ENCODE assay signal across 8 mouse cellular contexts in the genomic region with DNA sequence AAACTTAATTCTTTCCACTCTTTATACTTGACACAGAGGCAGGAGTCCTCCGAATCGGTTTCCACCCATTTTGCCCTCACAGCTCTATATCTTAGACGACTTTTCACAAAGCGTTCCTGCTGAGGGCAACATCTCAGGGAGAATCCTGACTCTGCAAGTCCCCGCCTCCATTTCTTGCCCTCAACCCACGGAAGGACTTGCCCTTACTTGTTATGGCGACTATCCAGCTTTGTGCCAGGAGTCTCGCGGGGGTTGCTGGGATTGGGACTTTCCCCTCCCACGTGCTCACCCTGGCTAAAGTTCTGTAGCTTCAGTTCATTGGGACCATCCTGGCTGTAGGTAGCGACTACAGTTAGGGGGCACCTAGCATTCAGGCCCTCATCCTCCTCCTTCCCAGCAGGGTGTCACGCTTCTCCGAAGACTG. TPM values are rescaled to one million over a fixed set of nuclear protein-coding genes. Genes with fewer than 3 reads are reported as not detected.
DNase-seq lines count a peak whose midpoint lies in the region; ATAC-seq lines count a peak whose summit lies in the region.

A gene (minus strand): TSS at position 165 of the 424 bp plus-strand sequence.
A gene (plus strand): TSS at position 269 of the 424 bp plus-strand sequence.

- H3K27me3 ChIP-seq in hindbrain, embryonic 15.5 days: no peaks in the 10 kb centered on the region

- WGBS in hindbrain, embryonic 15.5 days: 0% methylated on average over 13 of the region's 13 CpGs

- peak within 1 kb of the TSS; percentile 63 for H3K4me3 ChIP-seq in hindbrain, embryonic 15.5 days

- no peaks in the 10 kb centered on the region for H3K9me3 ChIP-seq in hindbrain, embryonic 15.5 days

- DNase-seq in T-cell, adult 2 months (ENCODE audit: low spot score): peak; percentile 91
- DNase-seq in cerebellum, postnatal 36 days: peak; percentile 86 to 88
- peak; percentile 89 to 91 for DNase-seq in frontal cortex, postnatal 36 days (ENCODE audit: low spot score in 2 of 2)
- DNase-seq in left cerebral cortex, adult 11 months (ENCODE audit: low spot score): peak; percentile 89
- DNase-seq in lung, postnatal 4 days: peak; percentile 93
- DNase-seq in retina, postnatal 7 days (ENCODE audit: low read depth, low spot score): peak; percentile 84
- peak; percentile 70 for DNase-seq in urinary bladder, adult 2 months (ENCODE audit: low spot score)

- peak within 1 kb of the TSS; percentile 94 for H3K27ac ChIP-seq in hindbrain, embryonic 15.5 days (replicated peaks)

- peak; percentile 73 for ATAC-seq in hindbrain, embryonic 15.5 days (ENCODE audit: low FRiP score, low read depth)

- H3K4me1 ChIP-seq in hindbrain, embryonic 15.5 days (replicated peaks): peaks cover 44% of the 10 kb centered on the region

- 0 out of 2 replicates have a peak, but pooled peaks cover 2% of the 10 kb centered on the region for H3K36me3 ChIP-seq in hindbrain, embryonic 15.5 days

- peak within 1 kb of the TSS; percentile 75 for H3K9ac ChIP-seq in hindbrain, embryonic 15.5 days

- H3K4me2 ChIP-seq in hindbrain, embryonic 15.5 days: peak within 1 kb of the TSS; percentile 85

RNA-seq across cellular contexts. Expression of the first gene that starts in this region (rescaled TPM):
- 19.6 and 20.6 TPM in 2 replicates for polyA plus RNA-seq in hindbrain, embryonic 15.5 days (2015; fragmentation: Nextera tagmentation; extraction: Ambion mirVana)
- polyA plus RNA-seq in urinary bladder, adult 2 months (2012; rRNA removed): 7.2 and 7.3 TPM in 2 replicates

RNA-seq across cellular contexts. Expression of the second gene that starts in this region (rescaled TPM):
- polyA plus RNA-seq in hindbrain, embryonic 15.5 days (2015; fragmentation: Nextera tagmentation; extraction: Ambion mirVana): 61.1 and 64.2 TPM in 2 replicates
- polyA plus RNA-seq in urinary bladder, adult 2 months (2012; rRNA removed): 77.8 and 85.8 TPM in 2 replicates

Comparison
In these comparisons a context has a peak if more than half of its experiments do, and no peak if none do; other contexts are left out.
1. Peak in every context shown above with its lines: DNase-seq, ATAC-seq, H3K4me3 ChIP-seq and H3K27ac ChIP-seq.